Comparison of ENCODE assay signal across 22 mouse cellular contexts in genomic region chr2:135999361-135999760, GRCm38 (mm10). TPM values are rescaled to one million over a fixed set of nuclear protein-coding genes. Genes with fewer than 3 reads are reported as not detected.
A peak's percentile ranks its signal among the peaks of the same experiment; 100 is the strongest.
DNase-seq lines count a peak whose midpoint lies in the region; ATAC-seq and TF ChIP-seq lines count a peak whose summit lies in the region.
"Had no signal": no experiment of that assay in that cellular context is flagged by ENCODE, and none has a peak within 500 bp of the region (broad histone marks: within the 10 kb centered on the region; RNA-seq: fewer than 3 reads in every experiment).

No protein-coding gene starts in this region.

- no peaks in the 10 kb centered on the region for H3K36me3 ChIP-seq in forebrain, postnatal 0 days (ENCODE audit: insufficient read depth)
- H3K36me3 ChIP-seq in forebrain, embryonic 12.5 days (replicated peaks): no peaks in the 10 kb centered on the region; the same call in 1 of the 2 replicates
- no peaks in the 10 kb centered on the region for H3K36me3 ChIP-seq in liver, postnatal 0 days (replicated peaks; ENCODE audit: insufficient read depth, low read length)
- H3K36me3 ChIP-seq in hindbrain, embryonic 13.5 days: peaks cover 6% of the 10 kb centered on the region; the same call in 1 of the 2 replicates
- no peaks in the 10 kb centered on the region for H3K36me3 ChIP-seq in stomach, postnatal 0 days (ENCODE audit: control insufficient read depth, insufficient read depth, low read length)
- H3K36me3 ChIP-seq: embryonic facial prominence, embryonic 10.5 days; limb, embryonic 13.5 days had no signal

- H3K9me3 ChIP-seq in forebrain, postnatal 0 days (ENCODE audit: low read length): no peaks in the 10 kb centered on the region
- H3K9me3 ChIP-seq in forebrain, embryonic 12.5 days: no peaks in the 10 kb centered on the region
- H3K9me3 ChIP-seq in liver, postnatal 0 days (ENCODE audit: low read length): no peaks in the 10 kb centered on the region
- no peaks in the 10 kb centered on the region for H3K9me3 ChIP-seq in hindbrain, embryonic 13.5 days
- no peaks in the 10 kb centered on the region for H3K9me3 ChIP-seq in stomach, postnatal 0 days (ENCODE audit: control insufficient read depth, low read length)
- H3K9me3 ChIP-seq: embryonic facial prominence, embryonic 10.5 days; forebrain, embryonic 13.5 days; limb, embryonic 13.5 days; midbrain, embryonic 13.5 days had no signal

- no peak overlapping the region for H3K9ac ChIP-seq in forebrain, postnatal 0 days
- no peak overlapping the region for H3K9ac ChIP-seq in forebrain, embryonic 12.5 days
- no peak overlapping the region for H3K9ac ChIP-seq in liver, postnatal 0 days (replicated peaks)
- H3K9ac ChIP-seq in hindbrain, embryonic 13.5 days: no peak overlapping the region
- no peak overlapping the region for H3K9ac ChIP-seq in stomach, postnatal 0 days (ENCODE audit: low read length)
- H3K9ac ChIP-seq: forebrain, embryonic 13.5 days; limb, embryonic 13.5 days; liver, embryonic 14.5 days; midbrain, embryonic 13.5 days had no signal

- no peak for ATAC-seq in forebrain, postnatal 0 days
- no peak for ATAC-seq in forebrain, embryonic 12.5 days (ENCODE audit: low FRiP score)
- no peak for ATAC-seq in liver, postnatal 0 days
- ATAC-seq in hindbrain, embryonic 13.5 days (ENCODE audit: low FRiP score): no peak
- no peak for ATAC-seq in stomach, postnatal 0 days (ENCODE audit: low FRiP score, low TSS enrichment)
- ATAC-seq: forebrain, embryonic 13.5 days; midbrain, embryonic 13.5 days had no signal

- WGBS in forebrain, postnatal 0 days: 72% methylated on average over 1 of the region's 1 CpGs
- 78% methylated on average over 1 of the region's 1 CpGs for WGBS in forebrain, embryonic 12.5 days
- WGBS in liver, postnatal 0 days (ENCODE audit: insufficient replicate concordance): 74% methylated on average over 1 of the region's 1 CpGs
- WGBS in hindbrain, embryonic 13.5 days: 56% methylated on average over 1 of the region's 1 CpGs
- 57% methylated on average over 1 of the region's 1 CpGs for WGBS in stomach, postnatal 0 days

- TF ChIP-seq EP300 in liver, postnatal 0 days (IDR thresholded peaks at IDR 0.05; ENCODE audit: low read depth): no peak
- TF ChIP-seq EP300 in stomach, postnatal 0 days (optimal IDR thresholded peaks at IDR 0.05): no peak

- H3K4me3 ChIP-seq in forebrain, postnatal 0 days (ENCODE audit: low read depth, low read length): no peak overlapping the region
- H3K4me3 ChIP-seq in forebrain, embryonic 12.5 days (replicated peaks): no peak overlapping the region
- H3K4me3 ChIP-seq in liver, postnatal 0 days (ENCODE audit: low read depth, low read length): no peak overlapping the region
- H3K4me3 ChIP-seq in hindbrain, embryonic 13.5 days: no peak overlapping the region
- no peak overlapping the region for H3K4me3 ChIP-seq in stomach, postnatal 0 days (ENCODE audit: low read depth, low read length)
- H3K4me3 ChIP-seq: embryonic facial prominence, embryonic 10.5 days; forebrain, embryonic 13.5 days; limb, embryonic 13.5 days; midbrain, embryonic 13.5 days; myocyte had no signal

- H3K27ac ChIP-seq in forebrain, postnatal 0 days (ENCODE audit: low read depth, low read length): no peak overlapping the region
- H3K27ac ChIP-seq in forebrain, embryonic 12.5 days: no peak overlapping the region
- H3K27ac ChIP-seq in liver, postnatal 0 days (ENCODE audit: low read depth): no peak overlapping the region
- H3K27ac ChIP-seq in hindbrain, embryonic 13.5 days: peak overlapping the region; percentile 55
- no peak overlapping the region for H3K27ac ChIP-seq in stomach, postnatal 0 days (replicated peaks)
- H3K27ac ChIP-seq: embryonic facial prominence, embryonic 10.5 days; forebrain, embryonic 13.5 days; limb, embryonic 13.5 days; liver, embryonic 14.5 days; midbrain, embryonic 13.5 days had no signal

- no peak for DNase-seq in forebrain, postnatal 0 days
- DNase-seq in liver, postnatal 0 days: no peak
- no peak for DNase-seq in liver
- no peak for DNase-seq in stomach, postnatal 0 days (ENCODE audit: low spot score)
- DNase-seq in right cerebral cortex, postnatal 14 days: no peak
- DNase-seq: adrenal gland, postnatal 25 days; cerebellum, adult 11 months; cerebellum, postnatal 14 days; gastrocnemius, postnatal 10 days; kidney, adult 8-10 months; kidney, postnatal 36 days; thymus, postnatal 25 days had no signal

- no peaks in the 10 kb centered on the region; the same call in 1 of the 2 replicates for H3K4me1 ChIP-seq in forebrain, postnatal 0 days (ENCODE audit: insufficient read depth)
- peaks cover 7% of the 10 kb centered on the region for H3K4me1 ChIP-seq in forebrain, embryonic 12.5 days
- H3K4me1 ChIP-seq in liver, postnatal 0 days (ENCODE audit: insufficient read depth): no peaks in the 10 kb centered on the region
- H3K4me1 ChIP-seq in hindbrain, embryonic 13.5 days (replicated peaks): peaks cover 35% of the 10 kb centered on the region
- no peaks in the 10 kb centered on the region for H3K4me1 ChIP-seq in stomach, postnatal 0 days (replicated peaks; ENCODE audit: control insufficient read depth, insufficient read depth)

- H3K27me3 ChIP-seq in forebrain, postnatal 0 days (ENCODE audit: insufficient read depth, low read length): no peaks in the 10 kb centered on the region
- no peaks in the 10 kb centered on the region for H3K27me3 ChIP-seq in forebrain, embryonic 12.5 days
- no peaks in the 10 kb centered on the region for H3K27me3 ChIP-seq in liver, postnatal 0 days (ENCODE audit: insufficient read depth, low read length)
- H3K27me3 ChIP-seq in hindbrain, embryonic 13.5 days: no peaks in the 10 kb centered on the region
- no peaks in the 10 kb centered on the region for H3K27me3 ChIP-seq in stomach, postnatal 0 days (ENCODE audit: control insufficient read depth, insufficient read depth, low read length)
- H3K27me3 ChIP-seq: forebrain, embryonic 13.5 days; limb, embryonic 13.5 days; midbrain, embryonic 13.5 days had no signal

- TF ChIP-seq CTCF in forebrain, postnatal 0 days (IDR thresholded peaks at IDR 0.05; ENCODE audit: low read depth): peak; percentile 46
- TF ChIP-seq CTCF in liver, postnatal 0 days (IDR thresholded peaks at IDR 0.05; ENCODE audit: low read depth): peak; percentile 16; the same call in 1 of the 2 replicates
- peak; percentile 21; the same call in 1 of the 2 replicates for TF ChIP-seq CTCF in stomach, postnatal 0 days (IDR thresholded peaks at IDR 0.05; ENCODE audit: low read depth)

- no peak overlapping the region for H3K4me2 ChIP-seq in forebrain, postnatal 0 days (ENCODE audit: low read depth)
- H3K4me2 ChIP-seq in forebrain, embryonic 12.5 days: no peak overlapping the region
- H3K4me2 ChIP-seq in liver, postnatal 0 days (ENCODE audit: low read depth, low read length): no peak overlapping the region
- H3K4me2 ChIP-seq in hindbrain, embryonic 13.5 days: 0 out of 2 replicates have a peak overlapping the region, but pooled peaks have one; percentile 8
- no peak overlapping the region for H3K4me2 ChIP-seq in stomach, postnatal 0 days (replicated peaks; ENCODE audit: low read depth)
- H3K4me2 ChIP-seq: forebrain, embryonic 13.5 days; limb, embryonic 13.5 days; midbrain, embryonic 13.5 days had no signal

RNA-seq across cellular contexts. Expression of gene Lamp5, which starts 52.7 kb away (rescaled TPM):
- total RNA-seq in forebrain, postnatal 0 days (2014; rRNA removed): 1.5 and 2.6 TPM in 2 replicates
- 4.6 and 5.3 TPM in 2 replicates for polyA plus RNA-seq in forebrain, postnatal 0 days (2015; fragmentation: Nextera tagmentation; extraction: Ambion mirVana)
- polyA plus RNA-seq in forebrain, embryonic 12.5 days (2016; fragmentation: Nextera tagmentation; extraction: Ambion mirVana): 3.7 and 4.3 TPM in 2 replicates
- 0.21 TPM in 1 of 2 replicates, not detected in the other for polyA plus RNA-seq in liver, postnatal 0 days (2015; fragmentation: Nextera tagmentation; extraction: Ambion mirVana)
- 248 and 255 TPM in 2 replicates for polyA plus RNA-seq in hindbrain, embryonic 13.5 days (2015; fragmentation: Nextera tagmentation; extraction: Ambion mirVana)
- polyA plus RNA-seq in stomach, postnatal 0 days (2015; fragmentation: Nextera tagmentation; extraction: Ambion mirVana): 0.06 TPM in 1 of 2 replicates, not detected in the other
- total RNA-seq: adrenal gland, postnatal 25 days; gastrocnemius, postnatal 10 days; heart, adult 8-10 months had no signal
- polyA plus RNA-seq: heart, postnatal 0 days; myocyte had no signal

Comparison
In these comparisons a context has a peak if more than half of its experiments do, and no peak if none do; other contexts are left out.
1. RNA of gene Lamp5, which starts 52.7 kb away (polyA plus RNA-seq): 248 to 255 TPM in hindbrain, embryonic 13.5 days; 4.6 to 5.3 TPM in forebrain, postnatal 0 days, 3.7 to 4.3 TPM in forebrain, embryonic 12.5 days, 0.06 TPM in stomach, postnatal 0 days and 0.21 TPM in liver, postnatal 0 days; every median in the first group is over 10 times any median in the second.
2. Peak in every context shown above with its lines, with median percentiles within 50 percentile points of each other: CTCF ChIP-seq.